Mouse (Mus musculus) macrophage (primary cell): Measurements from ENCODE around the gene Loxl3. TPM values are rescaled to one million over a fixed set of nuclear protein-coding genes. Genes with fewer than 3 reads are reported as not detected.

Experiments used
- H3K27ac ChIP-seq: fragments of 350-480 bp; formaldehyde crosslinking; 2 replicates; pipeline ENCODE4 v1.9.0; 2021
- H3K36me3 ChIP-seq: fragments of 350-480 bp; formaldehyde crosslinking; 2 replicates; pipeline ENCODE4 v1.9.0; 2021; ENCODE audit errors: inconsistent target
- H3K4me3 ChIP-seq: fragments of 350-480 bp; formaldehyde crosslinking; 2 replicates; pipeline ENCODE4 v1.9.0; 2021; ENCODE audit errors: inconsistent target
- H3K79me2 ChIP-seq: fragments of 350-480 bp; formaldehyde crosslinking; 2 replicates; pipeline ENCODE4 v1.9.0; 2021; ENCODE audit errors: inconsistent target
- WGBS: methylation state at CpG from one replicate; pipeline ENCODE4 v1.1.7; 2026; ENCODE audit warnings: inconsistent platforms; ENCODE audit not compliant: missing documents; 5-methylcytosine and 5-hydroxymethylcytosine counted together
- polyA plus RNA-seq: library from polyadenylated mRNA; stranded (reverse); fragments of 250-400 nt; gene quantifications from 3 replicates; pipeline ENCODE4 v1.2.4, GENCODE M21; 2018; ENCODE audit warnings: inconsistent platforms

Loxl3 gene
- polyA plus RNA-seq, 1 experiment from 2014 or later: 7.6 TPM

- H3K4me3 ChIP-seq: peak overlapping the region; percentile 76
- WGBS: 7% methylated on average over 26 of the region's 26 CpGs
- H3K36me3 ChIP-seq: peaks cover 35% of the 10 kb centered on the region; the same call in 1 of the 2 replicates
- peak overlapping the region; percentile 80 for H3K27ac ChIP-seq
- H3K79me2 ChIP-seq: peaks cover 56% of the 10 kb centered on the region
These were observed 19.4 kb downstream of the Loxl3 start for GRCm38 (mm10) chr6:83053136-83053960.

- Histone ChIP-seq H3K27ac (peak within 1 kb of the TSS; percentile 80), H3K4me3 (peak within 1 kb of the TSS; percentile 82), H3K79me2 (peaks cover 56% of the 10 kb centered on the region), H3K36me3 (peaks cover 35% of the 10 kb centered on the region; the same call in 1 of the 2 replicates)
- 1% methylated on average over 57 of the region's 64 CpGs for WGBS
These were observed 20.3 kb downstream of the Loxl3 start, which contains the start of gene Aup1 for GRCm38 (mm10) chr6:83054074-83054851. Gene Aup1, plus strand, starts transcription at chr6:83054521.

- peaks cover 34% of the 10 kb centered on the region; the same call in 1 of the 2 replicates for H3K36me3 ChIP-seq
- peak within 1 kb of the TSS; percentile 80 for H3K27ac ChIP-seq
- H3K79me2 ChIP-seq: peaks cover 56% of the 10 kb centered on the region
- WGBS: under 1% methylated on average over 43 of the region's 50 CpGs
- peak within 1 kb of the TSS; percentile 82 for H3K4me3 ChIP-seq
These were observed 21.0 kb downstream of the Loxl3 start, which contains the start of gene Htra2 for GRCm38 (mm10) chr6:83054871-83055431. Gene Htra2, minus strand, starts transcription at chr6:83055273.

GRCm38 (mm10) chr6:83057790-83058189 lies 23.8 kb downstream of the Loxl3 start, which contains the start of gene Dqx1:
Gene Dqx1, plus strand, starts transcription at chr6:83057844.
- H3K36me3 ChIP-seq: peaks cover 20% of the 10 kb centered on the region; the same call in 1 of the 2 replicates
- no peak within 1 kb of the TSS for H3K4me3 ChIP-seq
- H3K79me2 ChIP-seq: peaks cover 38% of the 10 kb centered on the region
- 91% methylated on average over 3 of the region's 3 CpGs for WGBS
- H3K27ac ChIP-seq: no peak within 1 kb of the TSS

GRCm38 (mm10) chr6:83058725-83059124 lies 24.8 kb downstream of the Loxl3 start:
- 100% methylated on average over 1 of the region's 2 CpGs for WGBS
- Histone ChIP-seq H3K27ac (no peak overlapping the region), H3K79me2 (peaks cover 29% of the 10 kb centered on the region), H3K4me3 (no peak overlapping the region), H3K36me3 (peaks cover 20% of the 10 kb centered on the region; the same call in 1 of the 2 replicates)

- 57% methylated on average over 8 of the region's 8 CpGs for WGBS
These were observed 32.0 kb downstream of the Loxl3 start for GRCm38 (mm10) chr6:83065995-83066394.

GRCm38 (mm10) chr6:83066441-83066840 lies 32.5 kb downstream of the Loxl3 start:
- Histone ChIP-seq H3K79me2 (no peaks in the 10 kb centered on the region), H3K36me3 (no peaks in the 10 kb centered on the region), H3K27ac (no peak overlapping the region), H3K4me3 (no peak overlapping the region)
- WGBS: 51% methylated on average over 6 of the region's 6 CpGs

More at GRCm38 (mm10) chr6:83065995-83066394, 32.0 kb downstream of the Loxl3 start:
- H3K27ac ChIP-seq: no peak overlapping the region
- H3K79me2 ChIP-seq: no peaks in the 10 kb centered on the region
- H3K4me3 ChIP-seq: no peak overlapping the region
- no peaks in the 10 kb centered on the region for H3K36me3 ChIP-seq

GRCm38 (mm10) chr6:83068221-83068620 lies 34.2 kb downstream of the Loxl3 start:
- Histone ChIP-seq H3K27ac (no peak overlapping the region), H3K4me3 (no peak overlapping the region), H3K36me3 (no peaks in the 10 kb centered on the region), H3K79me2 (no peaks in the 10 kb centered on the region)
- 69% methylated on average over 8 of the region's 8 CpGs for WGBS

- no peak overlapping the region for H3K4me3 ChIP-seq
- H3K79me2 ChIP-seq: no peaks in the 10 kb centered on the region
- H3K27ac ChIP-seq: no peak overlapping the region
- WGBS: 5% methylated on average over 73 of the region's 81 CpGs
- H3K36me3 ChIP-seq: no peaks in the 10 kb centered on the region
These were observed 34.9 kb downstream of the Loxl3 start for GRCm38 (mm10) chr6:83068706-83069487.

GRCm38 (mm10) chr6:83069488-83070246 lies 35.7 kb downstream of the Loxl3 start:
- WGBS: 6% methylated on average over 67 of the region's 69 CpGs
- Histone ChIP-seq H3K27ac (no peak overlapping the region), H3K4me3 (no peak overlapping the region), H3K36me3 (no peaks in the 10 kb centered on the region), H3K79me2 (no peaks in the 10 kb centered on the region)

- Histone ChIP-seq H3K27ac (no peak within 1 kb of the TSS), H3K4me3 (no peak within 1 kb of the TSS), H3K36me3 (no peaks in the 10 kb centered on the region), H3K79me2 (no peaks in the 10 kb centered on the region)
- 4% methylated on average over 10 of the region's 10 CpGs for WGBS
These were observed 36.1 kb downstream of the Loxl3 start, which contains the start of gene Tlx2 for GRCm38 (mm10) chr6:83070247-83070310. Gene Tlx2, minus strand, starts transcription at chr6:83070293.

GRCm38 (mm10) chr6:83070311-83071219 lies 36.6 kb downstream of the Loxl3 start:
- Histone ChIP-seq H3K27ac (no peak overlapping the region), H3K79me2 (no peaks in the 10 kb centered on the region), H3K4me3 (no peak overlapping the region), H3K36me3 (no peaks in the 10 kb centered on the region)
- 4% methylated on average over 57 of the region's 58 CpGs for WGBS

GRCm38 (mm10) chr6:83071220-83071619 lies 37.2 kb downstream of the Loxl3 start:
- Histone ChIP-seq H3K27ac (no peak overlapping the region), H3K79me2 (no peaks in the 10 kb centered on the region), H3K4me3 (no peak overlapping the region), H3K36me3 (no peaks in the 10 kb centered on the region)
- WGBS: 9% methylated on average over 21 of the region's 24 CpGs
